Mouse (Mus musculus) mesoderm, embryonic 11.5 days (tissue): ENCODE data around the gene Clybl.

ENCODE experiments used
- DNase-seq: peaks from one replicate; pipeline ENCODE4 v3.0.0-alpha.2; 2012; ENCODE audit warnings: low read depth, low spot score

Gene Clybl

GRCm38 (mm10) chr14:122385238-122385534 is 203.7 kb downstream of the Clybl start:
- DNase-seq, result no peak

GRCm38 (mm10) chr14:122385758-122386157 is 204.3 kb downstream of the Clybl start:
- DNase-seq, result no peak

GRCm38 (mm10) chr14:122386281-122387130 is 205.0 kb downstream of the Clybl start:
- no peak for DNase-seq

- no peak for DNase-seq
These were observed 206.3 kb downstream of the Clybl start for GRCm38 (mm10) chr14:122387781-122388180.

- DNase-seq, result no peak
These were observed 207.0 kb downstream of the Clybl start for GRCm38 (mm10) chr14:122388431-122389031.

- no peak for DNase-seq
These were observed 208.3 kb downstream of the Clybl start for GRCm38 (mm10) chr14:122389684-122390370.

- DNase-seq, result no peak
These were observed 209.4 kb downstream of the Clybl start for GRCm38 (mm10) chr14:122390935-122391334.

GRCm38 (mm10) chr14:122393119-122393518 is 211.6 kb downstream of the Clybl start:
- no peak for DNase-seq

GRCm38 (mm10) chr14:122398676-122399075 is 217.2 kb downstream of the Clybl start:
- no peak for DNase-seq

- DNase-seq, result no peak
These were observed 218.4 kb downstream of the Clybl start for GRCm38 (mm10) chr14:122399906-122400305.

GRCm38 (mm10) chr14:122401886-122402285 is 220.4 kb downstream of the Clybl start:
- peak; percentile 40 for DNase-seq

GRCm38 (mm10) chr14:122402716-122403258 is 221.3 kb downstream of the Clybl start:
- DNase-seq, result peak; percentile 50

- no peak for DNase-seq
These were observed 222.0 kb downstream of the Clybl start for GRCm38 (mm10) chr14:122403422-122403940.

- no peak for DNase-seq
These were observed 223.2 kb downstream of the Clybl start for GRCm38 (mm10) chr14:122404596-122405154.

- no peak for DNase-seq
These were observed 223.7 kb downstream of the Clybl start for GRCm38 (mm10) chr14:122405236-122405635.

GRCm38 (mm10) chr14:122405897-122406540 is 224.5 kb downstream of the Clybl start:
- DNase-seq, result no peak

- DNase-seq, result peak; percentile 75
These were observed 225.2 kb downstream of the Clybl start for GRCm38 (mm10) chr14:122406541-122407219.

GRCm38 (mm10) chr14:122412841-122413541 is 231.5 kb downstream of the Clybl start:
- no peak for DNase-seq

GRCm38 (mm10) chr14:122413542-122413928 is 232.0 kb downstream of the Clybl start:
- no peak for DNase-seq

- no peak for DNase-seq
These were observed 233.3 kb downstream of the Clybl start for GRCm38 (mm10) chr14:122414786-122415185.
